Mouse (Mus musculus) midbrain, embryonic 16.5 days (tissue): ENCODE results near the gene Kmt2d. TPM values are rescaled to one million over a fixed set of nuclear protein-coding genes. Genes with fewer than 3 reads are reported as not detected.

Source experiments
- ATAC-seq: fragments of 200-750 bp; cut with Nextera tagmentation; 2 replicates; pipeline ENCODE4 v1.8.0; 2017; ENCODE audit warnings: moderate TSS enrichment
- H3K27ac ChIP-seq: fragments of 300-500 bp; sonication (generic); 2 replicates; pipeline ENCODE4 v1.5.1; 2014; ENCODE audit warnings: mild to moderate bottlenecking, low read length, mixed read lengths
- H3K27me3 ChIP-seq: fragments of 300-500 bp; sonication (generic); 2 replicates; pipeline ENCODE4 v1.6.1; 2014; ENCODE audit warnings: low read depth, low read length, mixed read lengths; ENCODE audit not compliant: control insufficient read depth, insufficient read depth
- H3K36me3 ChIP-seq: fragments of 300-500 bp; sonication (generic); 2 replicates; pipeline ENCODE4 v1.6.1; 2014; ENCODE audit warnings: mild to moderate bottlenecking, low read length, moderate library complexity, mixed read lengths; ENCODE audit not compliant: control insufficient read depth, insufficient read depth
- H3K4me1 ChIP-seq: fragments of 300-500 bp; sonication (generic); 2 replicates; pipeline ENCODE4 v1.6.1; 2014; ENCODE audit warnings: mild to moderate bottlenecking, low read length, mixed read lengths; ENCODE audit not compliant: control insufficient read depth, insufficient read depth
- H3K4me2 ChIP-seq: fragments of 300-500 bp; sonication (generic); 2 replicates; pipeline ENCODE4 v1.6.1; 2014; ENCODE audit warnings: mild to moderate bottlenecking, low read length, mixed read lengths
- H3K4me3 ChIP-seq: fragments of 300-500 bp; sonication (generic); 2 replicates; pipeline ENCODE4 v1.5.1; 2014; ENCODE audit warnings: low read depth, mild to moderate bottlenecking, low read length, moderate library complexity, mixed read lengths
- H3K9ac ChIP-seq: fragments of 300-500 bp; sonication (generic); 2 replicates; pipeline ENCODE4 v1.6.1; 2014; ENCODE audit warnings: low read depth, low read length, mixed read lengths
- H3K9me3 ChIP-seq: fragments of 300-500 bp; sonication (generic); replicated peaks from 2 replicates; pipeline ENCODE4 v1.6.1; 2014; ENCODE audit warnings: mild to moderate bottlenecking, low read length, mixed read lengths; ENCODE audit not compliant: control insufficient read depth, poor library complexity, severe bottlenecking
- WGBS: fragments of 180-500 bp; shearing (Covaris S2); extraction: QIAGEN DNeasy Blood & Tissue Kit; methylation state at CpG from one replicate; pipeline ENCODE4 v1.1.7; 2014; 5-methylcytosine and 5-hydroxymethylcytosine counted together
- polyA plus RNA-seq: library from polyadenylated mRNA; unstranded; fragments of >200 nt; fragmentation: Nextera tagmentation; extraction: Ambion mirVana; gene quantifications from 2 replicates; pipeline ENCODE4 v1.2.1, GENCODE M21; 2015

The Kmt2d gene
- polyA plus RNA-seq, 1 experiment from 2014 or later: 10.1 TPM

GRCm38 (mm10) chr15:98901530-98901929 is 30.5 kb upstream of the Kmt2d start:
- Histone ChIP-seq H3K36me3 (peaks cover 2% of the 10 kb centered on the region; the same call in 1 of the 2 replicates), H3K9ac (no peak overlapping the region), H3K4me2 (no peak overlapping the region), H3K4me1 (peaks cover 5% of the 10 kb centered on the region; the same call in 1 of the 2 replicates), H3K27me3 (peaks cover 23% of the 10 kb centered on the region), H3K27ac (no peak overlapping the region), H3K4me3 (no peak overlapping the region), H3K9me3 (no peaks in the 10 kb centered on the region)
- 50% methylated on average over 1 of the region's 1 CpGs for WGBS
- no peak for ATAC-seq

- Histone ChIP-seq H3K4me1 (peaks cover 30% of the 10 kb centered on the region), H3K27me3 (peaks cover 49% of the 10 kb centered on the region), H3K9ac (no peak within 1 kb of the TSS), H3K4me2 (peak within 1 kb of the TSS; percentile 37), H3K9me3 (no peaks in the 10 kb centered on the region), H3K4me3 (no peak within 1 kb of the TSS), H3K27ac (no peak within 1 kb of the TSS), H3K36me3 (no peaks in the 10 kb centered on the region; the same call in 1 of the 2 replicates)
- WGBS: under 1% methylated on average over 40 of the region's 41 CpGs
- ATAC-seq: no peak
These were observed 27.2 kb upstream of the Kmt2d start, which contains the start of gene Dhh for GRCm38 (mm10) chr15:98897928-98898800. Dhh (minus strand) TSS chr15:98898540.

GRCm38 (mm10) chr15:98897495-98897894 is 26.5 kb upstream of the Kmt2d start:
- peaks cover 55% of the 10 kb centered on the region for H3K27me3 ChIP-seq
- no peaks in the 10 kb centered on the region for H3K36me3 ChIP-seq
- 7% methylated on average over 10 of the region's 10 CpGs for WGBS
- no peak overlapping the region for H3K4me3 ChIP-seq
- no peak for ATAC-seq
- H3K27ac ChIP-seq: no peak overlapping the region
- H3K4me1 ChIP-seq: peaks cover 30% of the 10 kb centered on the region
- no peak overlapping the region for H3K9ac ChIP-seq
- H3K4me2 ChIP-seq: peak overlapping the region; percentile 37; the same call in 1 of the 2 replicates
- H3K9me3 ChIP-seq: no peaks in the 10 kb centered on the region

- no peaks in the 10 kb centered on the region for H3K9me3 ChIP-seq
- H3K9ac ChIP-seq: peak overlapping the region; percentile 57
- H3K27ac ChIP-seq: no peak overlapping the region
- H3K4me1 ChIP-seq: peaks cover 30% of the 10 kb centered on the region
- whole genome bisulfite sequencing: 2% methylated on average over 41 of the region's 41 CpGs
- peaks cover 59% of the 10 kb centered on the region for H3K27me3 ChIP-seq
- H3K4me2 ChIP-seq: peak overlapping the region; percentile 53
- H3K36me3 ChIP-seq: no peaks in the 10 kb centered on the region
- H3K4me3 ChIP-seq: peak overlapping the region; percentile 30
- no peak for ATAC-seq
These were observed 24.9 kb upstream of the Kmt2d start for GRCm38 (mm10) chr15:98895635-98896589.

GRCm38 (mm10) chr15:98894746-98895634 is 24.0 kb upstream of the Kmt2d start:
- 6% methylated on average over 38 of the region's 38 CpGs for WGBS
- Histone ChIP-seq H3K4me2 (peak overlapping the region; percentile 85), H3K36me3 (no peaks in the 10 kb centered on the region), H3K27me3 (peaks cover 59% of the 10 kb centered on the region), H3K9ac (peak overlapping the region; percentile 57; the same call in 1 of the 2 replicates), H3K4me3 (peak overlapping the region; percentile 54), H3K27ac (no peak overlapping the region), H3K9me3 (no peaks in the 10 kb centered on the region), H3K4me1 (peaks cover 30% of the 10 kb centered on the region)
- ATAC-seq: no peak

GRCm38 (mm10) chr15:98893940-98894745 is 23.1 kb upstream of the Kmt2d start, which contains the start of gene Rhebl1:
Rhebl1 (minus strand) TSS chr15:98894540.
- under 1% methylated on average over 77 of the region's 77 CpGs for WGBS
- ATAC-seq: peak; percentile 42; the same call in 1 of the 2 replicates
- H3K27me3 ChIP-seq: peaks cover 55% of the 10 kb centered on the region
- H3K4me3 ChIP-seq: peak within 1 kb of the TSS; percentile 54
- no peaks in the 10 kb centered on the region for H3K36me3 ChIP-seq
- no peaks in the 10 kb centered on the region for H3K9me3 ChIP-seq
- H3K4me2 ChIP-seq: peak within 1 kb of the TSS; percentile 85
- H3K27ac ChIP-seq: no peak within 1 kb of the TSS
- peak within 1 kb of the TSS; percentile 57 for H3K9ac ChIP-seq
- peaks cover 30% of the 10 kb centered on the region for H3K4me1 ChIP-seq

- no peak overlapping the region for H3K4me2 ChIP-seq
- 39% methylated on average over 4 of the region's 4 CpGs for WGBS
These were observed 22.0 kb upstream of the Kmt2d start for GRCm38 (mm10) chr15:98893036-98893435.

More at GRCm38 (mm10) chr15:98893036-98893435, 22.0 kb upstream of the Kmt2d start:
- Histone ChIP-seq H3K4me1 (peaks cover 28% of the 10 kb centered on the region), H3K9ac (no peak overlapping the region), H3K4me3 (no peak overlapping the region), H3K36me3 (no peaks in the 10 kb centered on the region), H3K27me3 (peaks cover 47% of the 10 kb centered on the region), H3K27ac (no peak overlapping the region), H3K9me3 (no peaks in the 10 kb centered on the region)
- ATAC-seq: no peak
